Mouse (Mus musculus): ENCODE results near the gene Ndel1.

Ndel1 gene

DNA sequence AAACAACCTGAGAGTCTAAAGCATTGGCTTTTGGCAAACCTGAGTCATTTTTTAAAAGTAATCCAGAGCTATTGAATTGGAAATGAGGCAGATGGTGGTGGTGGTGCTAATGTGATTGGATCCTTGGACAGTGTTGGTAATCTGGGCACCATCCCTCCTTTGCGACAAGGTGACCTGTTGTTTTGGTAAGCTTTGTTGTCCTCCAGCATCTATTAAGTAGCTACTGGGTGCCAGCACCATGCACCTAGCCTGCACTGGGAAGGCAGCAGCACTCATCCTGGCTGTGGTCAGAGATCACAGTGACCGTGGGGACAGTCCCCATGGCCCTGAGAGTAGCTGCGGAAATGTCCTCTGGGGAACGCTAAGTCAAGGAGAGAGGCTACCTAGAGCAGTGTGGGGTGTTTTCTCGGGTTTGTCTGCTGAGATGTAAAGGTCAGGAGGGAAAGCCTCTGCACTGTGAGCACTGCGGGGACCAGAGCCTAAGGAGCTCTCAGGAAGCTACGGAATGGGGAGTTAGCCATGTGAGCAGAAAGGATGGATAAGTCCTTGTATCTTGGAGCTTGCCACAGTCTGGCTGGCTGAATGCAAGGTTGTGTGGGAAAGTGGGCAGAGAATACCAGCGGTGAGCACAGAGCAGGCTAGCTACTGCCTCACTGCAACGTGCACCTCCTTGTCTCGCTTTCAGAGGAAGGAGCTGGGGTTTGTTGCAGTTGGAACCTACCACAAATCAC is 91.8 kb downstream of the Ndel1 start:
- DNase-seq (ENCODE audit: extremely low read depth, low read depth), result no peak

DNA sequence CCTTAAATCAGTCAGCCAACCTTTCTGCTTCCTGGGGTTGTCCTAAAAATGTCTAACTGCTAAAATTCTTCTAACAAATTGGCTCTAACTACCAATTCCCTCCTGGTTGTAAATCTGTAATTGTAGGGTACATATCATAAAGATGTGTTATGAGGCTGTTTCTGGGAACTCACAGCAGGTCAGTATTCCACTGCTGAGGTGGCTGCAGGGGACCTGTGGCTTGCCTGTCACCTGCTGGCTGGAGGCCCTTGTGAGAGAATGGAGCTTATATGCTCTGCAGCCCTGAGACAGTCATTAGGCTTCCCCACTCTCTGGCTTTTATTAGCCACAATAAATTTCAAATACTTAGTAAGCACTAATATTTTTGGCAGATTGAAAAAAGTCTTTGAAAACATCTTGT is 92.8 kb downstream of the Ndel1 start:
- DNase-seq (ENCODE audit: extremely low read depth, low read depth), result no peak

DNA sequence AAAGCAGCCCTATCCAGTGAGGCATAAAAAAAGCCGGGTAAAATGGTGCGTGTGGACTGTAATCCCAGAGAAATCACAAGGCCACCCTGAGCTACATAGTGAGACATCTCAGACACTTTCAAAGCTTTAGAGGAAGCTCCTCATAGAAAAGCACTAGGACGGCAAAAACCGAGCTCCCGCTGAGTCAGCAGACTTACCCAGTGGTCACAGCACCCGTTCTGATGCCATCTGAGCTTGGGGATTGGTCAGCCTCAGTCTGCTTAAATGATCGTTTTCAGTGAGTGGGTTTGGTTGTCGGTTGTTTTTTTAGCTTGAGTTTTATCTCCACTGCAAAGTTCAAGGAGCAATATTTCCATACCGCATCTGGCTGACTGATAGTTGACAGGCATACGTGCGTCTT is 93.7 kb downstream of the Ndel1 start:
- no peak for DNase-seq (ENCODE audit: extremely low read depth, low read depth)

DNA sequence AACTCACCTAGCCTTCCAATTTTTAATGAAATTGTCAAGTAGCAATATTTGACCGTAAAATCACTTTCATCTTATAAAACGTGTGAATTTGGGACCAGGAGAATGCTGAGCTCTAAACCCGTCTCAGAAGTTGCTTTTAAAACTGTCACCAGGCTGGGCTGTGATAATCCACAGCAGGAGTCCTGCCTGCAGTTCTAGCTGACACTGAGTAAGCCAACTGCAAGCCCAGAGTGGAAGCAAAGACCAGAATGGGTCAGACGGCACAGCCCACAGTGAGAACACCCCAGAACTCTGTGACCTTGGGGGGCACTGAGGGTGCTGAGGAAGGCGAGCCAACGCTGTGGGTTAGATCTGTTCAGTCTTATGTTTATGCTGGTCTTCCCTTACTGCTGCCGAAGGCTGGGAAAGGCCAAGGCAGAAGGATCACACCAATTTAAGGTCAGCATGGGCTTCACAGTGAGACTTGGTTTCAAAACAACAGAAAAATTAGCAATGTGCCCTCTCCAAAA is 95.5 kb downstream of the Ndel1 start:
- DNase-seq (ENCODE audit: extremely low read depth, low read depth), result no peak
